ENCODE assay signal across 8 mouse cellular contexts in the genomic region with DNA sequence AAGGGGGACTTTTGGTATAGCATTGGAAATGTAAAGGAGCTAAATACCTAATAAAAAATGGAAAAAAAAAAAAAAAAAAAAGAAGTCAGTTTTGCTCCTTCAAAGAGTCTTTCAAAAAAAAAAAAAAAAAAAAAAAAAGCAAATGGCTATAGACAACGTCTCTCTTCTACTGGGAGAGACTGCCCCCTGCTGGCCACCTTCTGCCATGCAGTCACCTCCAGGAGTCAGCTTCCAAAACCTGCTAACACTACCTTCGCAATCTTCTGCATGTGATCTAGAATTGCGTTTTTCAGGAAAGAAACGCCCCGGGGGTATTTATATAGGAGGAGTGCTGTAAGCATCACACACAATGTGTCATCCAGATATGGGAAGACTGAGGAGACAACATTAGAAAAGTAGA. TPM values are rescaled to one million over a fixed set of nuclear protein-coding genes. Genes with fewer than 3 reads are reported as not detected.
DNase-seq lines count a peak whose midpoint lies in the region; ATAC-seq and TF ChIP-seq lines count a peak whose summit lies in the region.

No protein-coding gene starts in this region.

- no peaks in the 10 kb centered on the region for H3K9me3 ChIP-seq in liver, embryonic 12.5 days (replicated peaks)
- H3K9me3 ChIP-seq in hindbrain, embryonic 14.5 days (ENCODE audit: control insufficient read depth, low read length), result no peaks in the 10 kb centered on the region
- H3K9me3 ChIP-seq in limb, embryonic 14.5 days (ENCODE audit: control insufficient read depth, low read length), result no peaks in the 10 kb centered on the region

- no peaks in the 10 kb centered on the region for H3K27me3 ChIP-seq in liver, embryonic 12.5 days (replicated peaks)
- no peaks in the 10 kb centered on the region for H3K27me3 ChIP-seq in hindbrain, embryonic 14.5 days (ENCODE audit: control insufficient read depth, insufficient read depth, low read length)
- H3K27me3 ChIP-seq in limb, embryonic 14.5 days (ENCODE audit: control insufficient read depth, insufficient read depth, low read length), result no peaks in the 10 kb centered on the region

- H3K36me3 ChIP-seq in liver, embryonic 12.5 days, result no peaks in the 10 kb centered on the region
- H3K36me3 ChIP-seq in hindbrain, embryonic 14.5 days (replicated peaks; ENCODE audit: control insufficient read depth, insufficient read depth), result no peaks in the 10 kb centered on the region
- H3K36me3 ChIP-seq in limb, embryonic 14.5 days (ENCODE audit: control insufficient read depth, insufficient read depth, low read length), result no peaks in the 10 kb centered on the region

- H3K4me3 ChIP-seq in liver, embryonic 12.5 days, result no peak overlapping the region
- no peak overlapping the region for H3K4me3 ChIP-seq in hindbrain, embryonic 14.5 days (replicated peaks; ENCODE audit: low read length)
- no peak overlapping the region for H3K4me3 ChIP-seq in limb, embryonic 14.5 days (replicated peaks; ENCODE audit: low read length)

- no peaks in the 10 kb centered on the region for H3K4me1 ChIP-seq in liver, embryonic 12.5 days
- no peaks in the 10 kb centered on the region for H3K4me1 ChIP-seq in hindbrain, embryonic 14.5 days (replicated peaks; ENCODE audit: control insufficient read depth, insufficient read depth, low read length)
- 0 out of 2 replicates have a peak, but pooled peaks cover 6% of the 10 kb centered on the region for H3K4me1 ChIP-seq in limb, embryonic 14.5 days (ENCODE audit: control insufficient read depth, insufficient read depth, low read length)

- no peak overlapping the region for H3K9ac ChIP-seq in liver, embryonic 12.5 days
- H3K9ac ChIP-seq in hindbrain, embryonic 14.5 days, result no peak overlapping the region
- no peak overlapping the region for H3K9ac ChIP-seq in limb, embryonic 14.5 days (ENCODE audit: low read depth, low read length, severe bottlenecking)

- no peak overlapping the region for H3K27ac ChIP-seq in liver, embryonic 12.5 days
- H3K27ac ChIP-seq in hindbrain, embryonic 14.5 days, result no peak overlapping the region
- H3K27ac ChIP-seq in limb, embryonic 14.5 days (replicated peaks; ENCODE audit: low read depth, low read length), result no peak overlapping the region

- 31% methylated on average over 5 of the region's 5 CpGs for WGBS in liver, embryonic 12.5 days (ENCODE audit: insufficient replicate concordance)
- WGBS in hindbrain, embryonic 14.5 days, result 53% methylated on average over 5 of the region's 5 CpGs
- 43% methylated on average over 5 of the region's 5 CpGs for WGBS in limb, embryonic 14.5 days

- no peak for TF ChIP-seq POLR2A in limb, embryonic 14.5 days (IDR thresholded peaks at IDR 0.05; ENCODE audit: borderline replicate concordance, extremely low read depth, insufficient read depth, insufficient read length)

- H3K4me2 ChIP-seq in liver, embryonic 12.5 days, result no peak overlapping the region
- H3K4me2 ChIP-seq in hindbrain, embryonic 14.5 days (replicated peaks), result no peak overlapping the region
- H3K4me2 ChIP-seq in limb, embryonic 14.5 days (replicated peaks; ENCODE audit: low read depth, low read length, severe bottlenecking), result no peak overlapping the region

- no peak for ATAC-seq in liver, embryonic 12.5 days
- peak; percentile 8; the same call in 1 of the 2 replicates for ATAC-seq in hindbrain, embryonic 14.5 days (ENCODE audit: low FRiP score)
- ATAC-seq in limb, embryonic 14.5 days (ENCODE audit: low FRiP score, low read depth), result no peak

- DNase-seq in liver, result peak; percentile 73
- peak; percentile 44 to 82 for DNase-seq in adrenal gland, adult (ENCODE audit: inconsistent age in 2 of 2, low spot score in 1 of 2)
- DNase-seq in embryo, embryonic 11.5 days (ENCODE audit: low read depth, low spot score), result peak; percentile 36
- peak; percentile 80 for DNase-seq in hindbrain, embryonic 14.5 days (ENCODE audit: low spot score)
- DNase-seq in limb, embryonic 14.5 days (ENCODE audit: low spot score), result peak; percentile 59
- DNase-seq in right cerebral cortex, adult 18-20 months, result peak; percentile 61
- peak; percentile 80 for DNase-seq in urinary bladder, postnatal 25 days (ENCODE audit: low spot score)

RNA-seq across cellular contexts. Expression of gene Mlip, which starts 26.9 kb away (rescaled TPM):
- not detected in 2 replicates for polyA plus RNA-seq in liver, embryonic 12.5 days (2016; fragmentation: Nextera tagmentation; extraction: Ambion mirVana)
- polyA plus RNA-seq in hindbrain, embryonic 14.5 days (2014; fragmentation: Nextera tagmentation; extraction: Ambion mirVana), result 1.4 and 1.7 TPM in 2 replicates
- polyA plus RNA-seq in limb, embryonic 14.5 days (2012; rRNA removed), result 0.69 and 0.80 TPM in 2 replicates
- polyA plus RNA-seq in limb, embryonic 14.5 days (2014; fragmentation: Nextera tagmentation; extraction: Ambion mirVana), result 0.47 and 1.6 TPM in 2 replicates
